Mouse (Mus musculus) fat pad, adult 2 months (tissue): ENCODE data around the gene Tex13c2.

Experiments used
- DNase-seq: peaks from one replicate; pipeline ENCODE4 v3.0.0-alpha.2; 2011; ENCODE audit warnings: low read depth, low spot score; ENCODE audit errors: extremely low read depth

Gene Tex13c2

GRCm38 (mm10) chrX:42489446-42489845 lies at the start of gene Tex13c2:
Tex13c2 (plus strand) TSS chrX:42489691.
- DNase-seq: no peak

- DNase-seq: no peak
Measured at GRCm38 (mm10) chrX:42450305-42450704, 39.2 kb upstream of the Tex13c2 start.

- DNase-seq: no peak
Measured at GRCm38 (mm10) chrX:42453001-42453400, 36.5 kb upstream of the Tex13c2 start.

GRCm38 (mm10) chrX:42454533-42454932 lies 35.0 kb upstream of the Tex13c2 start:
- no peak for DNase-seq

GRCm38 (mm10) chrX:42490336-42490735 lies 845 bp downstream of the Tex13c2 start:
- DNase-seq: no peak

- no peak for DNase-seq
Measured at GRCm38 (mm10) chrX:42500538-42500937, 11.0 kb downstream of the Tex13c2 start.

- no peak for DNase-seq
Measured at GRCm38 (mm10) chrX:42502291-42503043, 13.0 kb downstream of the Tex13c2 start, which contains the start of gene Sh2d1a. Sh2d1a (plus strand) TSS chrX:42502453.

GRCm38 (mm10) chrX:42511105-42511504 lies 21.6 kb downstream of the Tex13c2 start:
- no peak for DNase-seq

- no peak for DNase-seq
Measured at GRCm38 (mm10) chrX:42512567-42512966, 23.1 kb downstream of the Tex13c2 start.

GRCm38 (mm10) chrX:42522868-42523267 lies 33.4 kb downstream of the Tex13c2 start:
- DNase-seq: no peak

GRCm38 (mm10) chrX:42530703-42531102 lies 41.2 kb downstream of the Tex13c2 start:
- no peak for DNase-seq

GRCm38 (mm10) chrX:42540030-42540755 lies 50.7 kb downstream of the Tex13c2 start:
- DNase-seq: no peak

- DNase-seq: no peak
Measured at GRCm38 (mm10) chrX:42540756-42541053, 51.2 kb downstream of the Tex13c2 start.
